Mouse (Mus musculus) kidney, embryonic 15.5 days (tissue): ENCODE results near the gene Drg2. TPM values are rescaled to one million over a fixed set of nuclear protein-coding genes. Genes with fewer than 3 reads are reported as not detected.
"Not testable (repeated sequence)": the region's sequence is repeated elsewhere in the genome, so short reads cannot be mapped to it uniquely, and the experiment has no call there.

Experiments
- ATAC-seq: fragments of 200-750 bp; cut with Nextera tagmentation; replicated peaks from 2 replicates; pipeline ENCODE4 v1.8.0; 2017; ENCODE audit warnings: moderate TSS enrichment; ENCODE audit not compliant: low FRiP score
- H3K27ac ChIP-seq: fragments of 300-500 bp; sonication (generic); 2 replicates; pipeline ENCODE4 v1.5.1; 2015; ENCODE audit warnings: mild to moderate bottlenecking, inconsistent platforms
- H3K27me3 ChIP-seq: fragments of 300-500 bp; sonication (generic); 2 replicates; pipeline ENCODE4 v1.6.1; 2015; ENCODE audit warnings: inconsistent platforms
- H3K36me3 ChIP-seq: fragments of 300-500 bp; sonication (generic); 2 replicates; pipeline ENCODE4 v1.6.1; 2015; ENCODE audit warnings: inconsistent platforms
- H3K4me1 ChIP-seq: fragments of 300-500 bp; sonication (generic); 2 replicates; pipeline ENCODE4 v1.6.1; 2015; ENCODE audit warnings: inconsistent platforms
- H3K4me2 ChIP-seq: fragments of 300-500 bp; sonication (generic); 2 replicates; pipeline ENCODE4 v1.6.1; 2015; ENCODE audit warnings: moderate library complexity, mild to moderate bottlenecking, inconsistent platforms
- H3K4me3 ChIP-seq: fragments of 300-500 bp; sonication (generic); replicated peaks from 2 replicates; pipeline ENCODE4 v1.5.1; 2015; ENCODE audit warnings: mild to moderate bottlenecking, inconsistent platforms
- H3K9ac ChIP-seq: fragments of 300-500 bp; sonication (generic); 2 replicates; pipeline ENCODE4 v1.6.1; 2015; ENCODE audit warnings: mild to moderate bottlenecking, inconsistent platforms
- H3K9me3 ChIP-seq: fragments of 300-500 bp; sonication (generic); replicated peaks from 2 replicates; pipeline ENCODE4 v1.6.1; 2016; ENCODE audit warnings: inconsistent platforms
- WGBS: fragments of 180-500 bp; shearing (Covaris S2); methylation state at CpG from one replicate; pipeline ENCODE4 v1.1.7; 2015; ENCODE audit warnings: mixed read lengths; 5-methylcytosine and 5-hydroxymethylcytosine counted together
- polyA plus RNA-seq: library from polyadenylated mRNA; unstranded; fragments of >200 nt; fragmentation: Nextera tagmentation; extraction: Ambion mirVana; gene quantifications from 2 replicates; pipeline ENCODE4 v1.2.1, GENCODE M21; 2015

Gene Drg2
- polyA plus RNA-seq, 1 experiment from 2014 or later = 120 TPM

DNA sequence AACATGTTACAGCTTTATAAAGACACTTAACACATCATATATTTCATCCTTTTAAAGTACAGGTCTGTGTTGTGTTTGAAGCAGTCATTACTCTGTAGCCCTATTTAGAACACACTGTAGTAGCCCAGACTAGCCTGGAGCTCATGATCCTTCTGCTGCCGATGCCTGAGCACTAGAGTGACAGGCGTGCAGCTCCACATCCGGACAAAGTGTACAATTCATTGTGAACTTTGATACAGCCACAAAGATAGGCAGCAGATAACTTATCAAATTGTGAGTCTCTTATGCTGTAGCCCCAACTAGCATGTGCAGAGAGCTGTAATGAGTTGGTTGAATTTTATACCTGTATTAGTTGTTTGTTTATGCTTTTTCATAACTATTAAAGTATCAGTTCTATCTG is 26.8 kb upstream of the Drg2 start:
- Histone ChIP-seq H3K27me3 (no peaks in the 10 kb centered on the region), H3K4me2 (no peak overlapping the region), H3K4me3 (no peak overlapping the region), H3K9ac (no peak overlapping the region), H3K36me3 (peaks cover 62% of the 10 kb centered on the region), H3K9me3 (no peaks in the 10 kb centered on the region), H3K27ac (no peak overlapping the region), H3K4me1 (no peaks in the 10 kb centered on the region)
- WGBS = 95% methylated on average over 3 of the region's 3 CpGs
- no peak for ATAC-seq

DNA sequence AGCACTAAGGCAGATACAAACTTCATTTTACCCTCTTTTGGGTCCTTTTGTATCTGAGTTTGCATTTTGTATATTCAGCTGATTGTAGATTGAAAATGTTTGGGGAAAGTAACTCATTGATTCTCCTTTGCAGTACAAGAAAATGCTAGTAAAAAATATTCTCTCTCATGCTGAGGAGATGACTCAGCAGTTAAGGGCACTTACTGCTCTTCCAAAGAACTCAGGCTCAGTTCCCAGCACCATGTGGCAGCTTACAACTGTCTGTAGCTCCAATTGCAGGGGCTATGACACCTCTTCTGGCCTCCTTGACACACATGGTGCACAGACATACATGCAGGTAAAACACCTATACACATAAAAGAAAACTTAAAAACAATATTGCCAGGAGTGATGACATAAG is 20.9 kb upstream of the Drg2 start:
- H3K27me3 ChIP-seq = no peaks in the 10 kb centered on the region
- no peak overlapping the region for H3K4me2 ChIP-seq
- peaks cover 90% of the 10 kb centered on the region for H3K36me3 ChIP-seq
- no peaks in the 10 kb centered on the region for H3K9me3 ChIP-seq
- H3K27ac ChIP-seq = no peak overlapping the region
- ATAC-seq = no peak
- H3K4me3 ChIP-seq = no peak overlapping the region
- H3K4me1 ChIP-seq = no peaks in the 10 kb centered on the region
- H3K9ac ChIP-seq = no peak overlapping the region

DNA sequence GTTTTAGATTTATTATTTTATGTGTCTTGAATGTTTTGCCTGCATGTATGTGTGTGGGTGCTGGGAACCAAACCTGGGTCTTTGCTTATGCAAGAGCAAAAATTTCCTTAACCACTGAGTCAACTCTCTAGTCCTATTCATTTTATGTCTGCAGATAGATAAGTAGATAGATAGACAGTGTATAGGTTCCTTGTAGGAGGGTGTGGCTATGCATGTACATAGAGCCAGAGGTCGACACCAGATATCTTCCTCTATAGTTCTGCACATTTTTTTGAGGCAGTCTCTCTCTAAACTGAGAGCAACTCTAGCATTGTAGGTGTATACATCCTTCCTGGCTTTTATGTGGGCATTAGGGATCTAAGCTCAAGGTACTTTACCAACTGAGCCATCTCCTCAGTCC is 19.3 kb upstream of the Drg2 start:
- H3K4me3 ChIP-seq = no peak overlapping the region
- H3K9ac ChIP-seq = no peak overlapping the region
- WGBS = 97% methylated on average over 1 of the region's 1 CpGs
- no peak overlapping the region for H3K4me2 ChIP-seq
- no peaks in the 10 kb centered on the region for H3K4me1 ChIP-seq
- ATAC-seq = no peak
- H3K27me3 ChIP-seq = no peaks in the 10 kb centered on the region
- no peaks in the 10 kb centered on the region for H3K9me3 ChIP-seq
- H3K36me3 ChIP-seq = peaks cover 86% of the 10 kb centered on the region
- H3K27ac ChIP-seq = no peak overlapping the region

DNA sequence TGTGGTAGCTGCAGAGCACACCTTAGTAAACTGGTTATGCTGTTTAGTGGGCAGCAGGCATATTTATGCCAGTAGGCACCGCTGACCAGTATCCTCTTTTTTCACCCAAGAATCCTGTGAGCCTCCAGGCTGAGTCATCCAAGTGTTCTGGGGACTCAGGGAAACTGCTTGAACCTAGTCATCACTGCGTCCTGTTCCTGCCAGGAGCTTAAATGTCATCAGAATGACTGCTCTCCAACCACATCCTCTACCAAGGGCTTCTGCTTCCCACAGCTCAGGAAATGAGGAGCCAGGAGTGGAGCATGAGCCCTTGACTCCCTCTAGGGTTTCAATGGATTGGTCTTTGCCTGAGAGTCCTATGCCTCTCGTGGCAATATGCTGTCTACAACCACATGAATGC is 17.8 kb upstream of the Drg2 start:
- no peak for ATAC-seq
- no peaks in the 10 kb centered on the region for H3K9me3 ChIP-seq
- 85% methylated on average over 3 of the region's 3 CpGs for WGBS
- H3K4me1 ChIP-seq = no peaks in the 10 kb centered on the region
- no peaks in the 10 kb centered on the region for H3K27me3 ChIP-seq
- H3K9ac ChIP-seq = no peak overlapping the region
- no peak overlapping the region for H3K27ac ChIP-seq
- H3K36me3 ChIP-seq = peaks cover 87% of the 10 kb centered on the region
- no peak overlapping the region for H3K4me3 ChIP-seq
- H3K4me2 ChIP-seq = no peak overlapping the region

DNA sequence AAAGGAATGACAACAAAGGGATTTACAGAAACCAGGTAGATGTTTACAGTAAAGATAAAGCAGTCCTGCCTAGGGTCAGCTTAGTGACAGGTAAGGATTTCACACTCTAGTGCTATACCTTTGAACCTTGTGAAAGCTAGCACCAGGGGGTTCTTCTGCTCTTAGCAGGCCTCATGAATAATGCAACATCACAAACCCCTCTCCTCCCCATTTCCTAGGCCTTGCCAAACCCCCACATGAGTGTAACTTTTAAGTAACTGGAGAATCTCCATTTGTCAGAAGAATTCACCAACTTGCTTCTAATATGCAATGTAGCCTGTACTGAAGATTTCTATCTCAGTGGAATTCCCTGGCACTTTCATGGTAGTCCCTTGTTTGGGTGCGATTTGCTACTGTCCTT is 14.8 kb upstream of the Drg2 start:
- not testable (repeated sequence) for H3K27me3 ChIP-seq, H3K27ac ChIP-seq, H3K4me1 ChIP-seq, H3K4me3 ChIP-seq, ATAC-seq, H3K4me2 ChIP-seq, H3K9me3 ChIP-seq, H3K9ac ChIP-seq
- H3K36me3 ChIP-seq = peaks cover 90% of the 10 kb centered on the region
- 21% methylated on average over 1 of the region's 1 CpGs for WGBS

DNA sequence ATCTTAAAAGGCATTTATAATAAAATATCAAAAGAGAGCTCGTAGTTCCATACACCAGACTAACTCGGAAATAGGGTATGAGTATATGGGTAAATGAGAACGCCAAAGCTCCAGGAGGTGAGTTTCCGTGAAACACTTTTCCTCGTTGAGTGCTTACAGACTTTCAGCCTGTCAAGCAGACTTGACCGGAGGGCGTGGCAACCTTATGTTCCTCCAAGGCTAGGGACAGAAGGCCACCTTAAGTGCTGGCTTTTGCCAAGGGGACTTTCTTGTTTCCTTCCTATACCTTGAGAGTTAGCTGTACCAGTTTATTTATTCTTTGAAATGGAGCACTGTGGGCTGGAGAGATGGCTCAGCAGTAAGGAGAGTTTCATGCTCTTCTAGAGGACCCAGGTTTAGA is 14.2 kb upstream of the Drg2 start:
- Histone ChIP-seq H3K4me2 (no peak overlapping the region), H3K9ac (no peak overlapping the region), H3K27me3 (no peaks in the 10 kb centered on the region), H3K4me1 (no peaks in the 10 kb centered on the region), H3K4me3 (no peak overlapping the region), H3K9me3 (no peaks in the 10 kb centered on the region), H3K27ac (0 out of 2 replicates have a peak overlapping the region, but pooled peaks have one; percentile 13), H3K36me3 (peaks cover 86% of the 10 kb centered on the region)
- no peak for ATAC-seq
- 41% methylated on average over 7 of the region's 7 CpGs for WGBS

DNA sequence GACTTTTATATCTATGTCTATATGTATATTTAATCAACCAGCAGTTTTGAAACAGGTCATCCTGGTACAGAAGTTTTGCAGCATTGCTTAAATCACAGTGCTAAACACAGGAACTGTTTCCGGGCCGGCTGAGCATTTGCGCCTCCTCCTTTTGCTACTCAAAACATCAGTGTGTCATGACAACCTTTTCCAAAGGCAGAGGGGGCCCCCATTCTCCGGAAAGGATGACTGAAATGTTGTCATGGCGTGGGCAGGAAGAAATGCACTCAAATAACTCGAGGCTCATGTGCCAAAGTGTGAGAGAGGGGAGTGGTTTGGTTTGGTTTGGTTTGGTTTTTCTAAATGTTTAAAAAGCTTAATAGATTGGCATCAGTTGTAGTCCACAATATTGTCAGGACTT is 11.5 kb upstream of the Drg2 start:
- H3K27ac ChIP-seq = no peak overlapping the region
- no peaks in the 10 kb centered on the region for H3K4me1 ChIP-seq
- H3K9me3 ChIP-seq = no peaks in the 10 kb centered on the region
- no peak overlapping the region for H3K4me2 ChIP-seq
- H3K27me3 ChIP-seq = no peaks in the 10 kb centered on the region
- ATAC-seq = no peak
- WGBS = 88% methylated on average over 6 of the region's 6 CpGs
- H3K9ac ChIP-seq = no peak overlapping the region
- no peak overlapping the region for H3K4me3 ChIP-seq
- peaks cover 63% of the 10 kb centered on the region for H3K36me3 ChIP-seq

DNA sequence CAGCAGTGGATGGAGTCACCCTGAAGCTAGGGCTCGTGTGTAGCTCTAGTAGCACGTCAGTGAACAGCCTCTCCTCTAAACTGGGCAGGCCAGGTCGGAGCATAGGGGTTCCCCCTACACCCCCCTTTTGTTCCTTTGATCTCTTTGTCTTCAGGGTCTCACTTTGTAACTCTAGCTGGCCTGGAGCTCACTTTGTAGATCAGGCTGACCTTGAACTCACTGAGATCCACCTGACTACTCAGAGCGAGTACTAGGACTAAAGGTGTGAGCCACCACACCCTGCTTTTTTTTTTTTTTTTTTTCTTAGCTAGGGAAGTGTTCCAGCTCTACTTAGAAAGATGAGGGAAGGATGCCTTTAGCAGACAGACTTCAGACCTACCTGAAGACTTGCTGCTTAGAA is 10.4 kb upstream of the Drg2 start:
- WGBS = 86% methylated on average over 4 of the region's 4 CpGs
- Histone ChIP-seq H3K36me3 (peaks cover 52% of the 10 kb centered on the region), H3K4me3 (no peak overlapping the region), H3K9me3 (no peaks in the 10 kb centered on the region), H3K9ac (no peak overlapping the region), H3K27me3 (no peaks in the 10 kb centered on the region), H3K27ac (no peak overlapping the region), H3K4me2 (no peak overlapping the region), H3K4me1 (no peaks in the 10 kb centered on the region)
- ATAC-seq = no peak

DNA sequence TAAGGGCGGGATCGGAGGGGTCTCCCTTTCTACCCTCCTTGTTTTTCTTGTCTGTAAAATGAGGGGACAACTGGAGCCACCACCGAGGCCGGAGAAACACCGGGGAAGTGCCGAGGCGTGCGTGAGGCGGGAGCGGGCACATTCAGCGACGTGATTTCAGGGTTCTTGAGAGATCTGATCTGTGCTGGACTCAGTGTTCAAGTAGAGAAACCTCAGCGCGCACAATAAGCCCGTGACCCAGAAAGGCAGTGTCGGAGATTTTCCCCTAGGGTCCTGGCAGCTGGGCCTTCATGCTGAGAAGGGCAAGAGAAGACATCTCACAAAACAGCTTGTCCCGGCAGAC is 325 bp downstream of the Drg2 start:
- 1% methylated on average over 17 of the region's 17 CpGs for WGBS
- H3K9ac ChIP-seq = peak overlapping the region; percentile 85
- H3K4me1 ChIP-seq = peaks cover 10% of the 10 kb centered on the region
- peak overlapping the region; percentile 76 for H3K4me3 ChIP-seq
- peak overlapping the region; percentile 74 for H3K27ac ChIP-seq
- no peak for ATAC-seq
- H3K9me3 ChIP-seq = no peaks in the 10 kb centered on the region
- H3K4me2 ChIP-seq = peak overlapping the region; percentile 78
- H3K27me3 ChIP-seq = no peaks in the 10 kb centered on the region
- peaks cover 39% of the 10 kb centered on the region for H3K36me3 ChIP-seq

DNA sequence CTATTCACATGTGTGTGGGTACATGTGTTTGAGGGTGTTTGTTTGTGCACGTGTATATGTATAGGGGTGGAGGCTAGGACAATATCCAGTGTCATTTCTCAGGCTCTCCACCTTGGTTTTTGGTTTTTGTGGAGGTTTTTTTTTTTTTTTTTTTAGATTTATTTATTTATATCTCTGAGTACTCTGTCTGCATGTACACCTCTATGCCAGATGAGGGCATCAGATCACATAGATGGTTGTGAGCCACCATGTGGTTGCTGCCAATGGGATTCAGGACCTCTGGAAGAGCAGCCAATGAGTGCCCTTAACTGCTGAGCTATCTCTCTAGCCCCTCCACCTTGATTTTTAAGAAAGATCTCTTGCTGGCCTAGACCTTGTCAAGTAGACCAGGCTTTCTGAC is 3.6 kb downstream of the Drg2 start:
- H3K36me3 ChIP-seq = peaks cover 72% of the 10 kb centered on the region
- no peak overlapping the region for H3K4me2 ChIP-seq
- no peaks in the 10 kb centered on the region for H3K9me3 ChIP-seq
- H3K27ac ChIP-seq = no peak overlapping the region
- ATAC-seq = no peak
- H3K4me3 ChIP-seq = no peak overlapping the region
- H3K9ac ChIP-seq = no peak overlapping the region
- 91% methylated on average over 1 of the region's 1 CpGs for WGBS
- peaks cover 10% of the 10 kb centered on the region for H3K4me1 ChIP-seq
- no peaks in the 10 kb centered on the region for H3K27me3 ChIP-seq

DNA sequence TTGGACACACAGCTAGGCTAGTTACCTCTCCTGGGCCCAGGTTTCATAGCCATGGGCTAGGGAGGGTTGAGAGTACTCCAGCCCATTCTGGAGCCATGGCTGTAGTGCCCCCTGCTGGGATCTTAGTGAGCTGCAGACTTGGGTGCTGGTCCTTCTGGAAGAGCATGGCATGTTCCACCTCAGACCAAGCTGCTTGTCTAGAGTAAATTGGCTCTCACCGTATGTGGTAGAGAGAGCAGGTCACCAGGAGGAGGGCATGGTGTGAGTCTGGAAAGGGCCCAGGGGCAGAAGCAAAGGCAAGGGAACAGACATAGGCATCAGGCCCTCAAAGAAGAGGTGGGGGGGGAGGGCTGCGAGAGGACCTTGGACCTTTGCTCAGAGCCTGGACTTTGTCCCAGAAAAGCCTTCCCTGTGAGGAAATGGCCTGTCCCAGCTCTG is 11.6 kb downstream of the Drg2 start:
- H3K9ac ChIP-seq = no peak overlapping the region
- H3K36me3 ChIP-seq = peaks cover 96% of the 10 kb centered on the region
- no peaks in the 10 kb centered on the region for H3K9me3 ChIP-seq
- H3K4me1 ChIP-seq = no peaks in the 10 kb centered on the region
- ATAC-seq = peak; percentile 25; the same call in 1 of the 2 replicates
- no peak overlapping the region for H3K4me2 ChIP-seq
- H3K27me3 ChIP-seq = no peaks in the 10 kb centered on the region
- no peak overlapping the region for H3K4me3 ChIP-seq
- 89% methylated on average over 2 of the region's 2 CpGs for WGBS
- H3K27ac ChIP-seq = no peak overlapping the region

DNA sequence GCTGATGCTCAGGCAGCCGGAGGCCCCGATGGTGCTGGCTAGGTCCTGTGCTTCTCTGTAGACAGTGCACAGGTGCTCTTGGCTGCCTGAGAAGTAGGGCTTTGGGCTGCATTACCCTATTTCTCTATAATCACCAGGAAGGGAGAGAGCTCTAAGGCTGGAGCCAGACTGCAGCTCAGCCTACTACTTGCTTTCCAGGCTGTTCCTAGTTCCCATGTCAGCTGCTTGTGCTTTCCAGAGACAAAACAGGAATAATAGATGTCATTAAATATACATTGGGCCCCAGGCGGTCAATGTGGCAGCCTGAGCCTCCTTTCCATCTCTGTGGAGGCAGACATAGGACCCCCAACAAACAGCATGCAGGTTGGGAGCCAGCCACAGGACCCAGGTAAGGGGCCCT is 14.6 kb downstream of the Drg2 start, which contains the start of gene Myo15:
Myo15 (plus strand) TSS at position 301 of the 400 bp plus-strand sequence.
- no peak within 1 kb of the TSS for H3K9ac ChIP-seq
- H3K36me3 ChIP-seq = peaks cover 65% of the 10 kb centered on the region
- H3K27me3 ChIP-seq = no peaks in the 10 kb centered on the region
- H3K4me1 ChIP-seq = no peaks in the 10 kb centered on the region
- no peaks in the 10 kb centered on the region for H3K9me3 ChIP-seq
- WGBS = 91% methylated on average over 3 of the region's 3 CpGs
- no peak for ATAC-seq
- no peak within 1 kb of the TSS for H3K4me3 ChIP-seq
- H3K4me2 ChIP-seq = no peak within 1 kb of the TSS
- no peak within 1 kb of the TSS for H3K27ac ChIP-seq

DNA sequence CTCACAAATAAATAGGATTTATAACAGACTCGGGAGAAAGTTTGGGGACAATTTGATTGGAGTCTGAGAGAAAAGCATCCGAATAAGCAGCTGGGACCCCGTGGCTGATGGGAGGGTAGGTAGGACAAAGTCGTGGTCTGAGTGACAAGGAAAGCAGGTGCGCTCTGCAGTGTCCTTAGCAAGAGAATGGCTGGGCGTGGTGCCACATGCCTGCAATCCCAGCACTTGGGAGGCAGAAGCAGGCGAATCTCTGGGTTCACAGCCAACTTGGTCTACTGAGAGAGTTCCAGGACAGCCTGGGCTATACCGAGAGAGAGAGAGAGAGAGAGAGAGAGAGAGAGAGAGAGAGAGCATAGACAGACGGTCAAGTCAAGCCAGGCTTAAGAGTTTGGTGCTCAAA is 16.4 kb downstream of the Drg2 start:
- H3K4me3 ChIP-seq = no peak overlapping the region
- no peak overlapping the region for H3K4me2 ChIP-seq
- no peak for ATAC-seq
- H3K9me3 ChIP-seq = no peaks in the 10 kb centered on the region
- no peaks in the 10 kb centered on the region for H3K27me3 ChIP-seq
- 87% methylated on average over 9 of the region's 9 CpGs for WGBS
- H3K4me1 ChIP-seq = peaks cover 5% of the 10 kb centered on the region; the same call in 1 of the 2 replicates
- H3K36me3 ChIP-seq = peaks cover 48% of the 10 kb centered on the region
- no peak overlapping the region for H3K9ac ChIP-seq
- H3K27ac ChIP-seq = no peak overlapping the region
